In the genomic region with DNA sequence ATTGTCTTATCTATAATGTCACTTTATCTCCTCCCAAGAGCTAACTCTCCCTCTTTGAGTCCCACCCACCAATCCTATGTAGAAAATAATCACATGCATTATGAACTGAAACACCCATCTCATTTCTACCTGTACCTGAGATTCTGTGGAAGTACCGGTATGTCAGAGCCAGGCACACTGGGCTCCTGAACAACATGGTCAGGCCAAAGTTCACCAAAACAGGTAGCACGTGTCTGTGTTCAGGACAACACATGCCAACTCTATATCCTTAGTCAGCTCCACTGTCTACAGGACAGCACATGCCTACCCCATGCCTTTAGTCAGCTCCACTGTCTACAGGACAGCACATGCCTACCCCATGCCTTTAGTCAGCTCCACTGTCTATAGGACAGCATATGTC, we compare ENCODE assay signal across 11 mouse cellular contexts.
"Had no signal": no experiment of that assay in that cellular context is flagged by ENCODE, and none has a peak within 500 bp of the region (broad histone marks: within the 10 kb centered on the region; RNA-seq: fewer than 3 reads in every experiment).

No protein-coding gene starts in this region.

- H3K9ac ChIP-seq: hindbrain, embryonic 13.5 days; midbrain, embryonic 12.5 days; neural tube, embryonic 15.5 days had no signal

- H3K27ac ChIP-seq: hindbrain, embryonic 13.5 days; hindbrain, postnatal 0 days; left cerebral cortex, adult 2 months; limb, embryonic 10.5 days; midbrain, embryonic 12.5 days; neural tube, embryonic 15.5 days; stomach, postnatal 0 days had no signal

- H3K27me3 ChIP-seq: neural tube, embryonic 15.5 days had no signal

- H3K4me2 ChIP-seq: hindbrain, embryonic 13.5 days; midbrain, embryonic 12.5 days; neural tube, embryonic 15.5 days had no signal

- ATAC-seq: hindbrain, postnatal 0 days had no signal

- H3K4me3 ChIP-seq: hindbrain, embryonic 13.5 days; left cerebral cortex, adult 2 months; limb, embryonic 10.5 days; midbrain, embryonic 12.5 days; myocyte; neural tube, embryonic 15.5 days had no signal

- DNase-seq: lung, adult 18-20 months; right cerebral cortex, postnatal 25 days; thymus, postnatal 4 days had no signal

- H3K4me1 ChIP-seq: neural tube, embryonic 15.5 days had no signal

- H3K9me3 ChIP-seq: hindbrain, embryonic 13.5 days; limb, embryonic 10.5 days; midbrain, embryonic 12.5 days; neural tube, embryonic 15.5 days had no signal

- H3K36me3 ChIP-seq: hindbrain, embryonic 13.5 days; limb, embryonic 10.5 days; midbrain, embryonic 12.5 days; neural tube, embryonic 15.5 days had no signal
